Mouse (Mus musculus) ES-E14 (cell line): ENCODE results near the gene Bst2. TPM values are rescaled to one million over a fixed set of nuclear protein-coding genes. Genes with fewer than 3 reads are reported as not detected.

ENCODE experiments used
- DNase-seq: peaks from one replicate; pipeline ENCODE4 v3.0.0-alpha.2; 2013; ENCODE audit warnings: low read depth, low spot score
- H3K27ac ChIP-seq: 2 replicates; pipeline ENCODE4 v1.5.1; 2012; ENCODE audit warnings: low read depth, mild to moderate bottlenecking, low read length, moderate library complexity, mixed read lengths; ENCODE audit not compliant: poor library complexity, insufficient read depth, severe bottlenecking
- H3K36me3 ChIP-seq: 2 replicates; pipeline ENCODE4 v1.6.1; 2012; ENCODE audit warnings: mild to moderate bottlenecking, low read length, moderate library complexity, mixed read lengths; ENCODE audit not compliant: control insufficient read depth, poor library complexity, insufficient read depth, severe bottlenecking
- H3K4me1 ChIP-seq, 2 experiments: fragments of 150-350 bp in 1 of 2; sonication (generic) in 1 of 2; 2 replicates each; pipeline ENCODE4 v1.6.1; 2012; ENCODE audit warnings: low read length in 2 of 2, mild to moderate bottlenecking in 1 of 2, mixed read lengths in 1 of 2; ENCODE audit not compliant: control insufficient read depth in 2 of 2, insufficient read depth in 2 of 2, poor library complexity in 1 of 2
- H3K4me3 ChIP-seq, 2 experiments: fragments of 150-350 bp in 1 of 2; sonication (generic) in 1 of 2; 2 replicates each; pipeline ENCODE4 v1.5.1; 2012; ENCODE audit warnings: low read length in 2 of 2, low read depth in 1 of 2, mild to moderate bottlenecking in 1 of 2, mixed read lengths in 1 of 2; ENCODE audit not compliant: insufficient read depth in 1 of 2, poor library complexity in 1 of 2, severe bottlenecking in 1 of 2
- H3K9ac ChIP-seq: 2 replicates; pipeline ENCODE4 v1.6.1; 2012; ENCODE audit warnings: low read depth, mild to moderate bottlenecking, low read length, mixed read lengths; ENCODE audit not compliant: poor library complexity, insufficient read depth, severe bottlenecking
- H3K9me3 ChIP-seq: fragments of 150-350 bp; sonication (generic); 2 replicates; pipeline ENCODE4 v1.6.1; 2012; ENCODE audit warnings: low read depth, mild to moderate bottlenecking, low read length; ENCODE audit not compliant: control insufficient read depth, insufficient read depth
- CHD2 ChIP-seq: IDR thresholded peaks from 2 replicates; pipeline ENCODE4 v1.6.1; 2014; ENCODE audit warnings: mild to moderate bottlenecking, low read depth, low read length, inconsistent platforms
- HCFC1 ChIP-seq: IDR thresholded peaks from 2 replicates; pipeline ENCODE4 v1.6.1; 2012; ENCODE audit warnings: low read length, inconsistent platforms, borderline replicate concordance; ENCODE audit not compliant: insufficient read depth
- MAFK ChIP-seq: IDR thresholded peaks from 2 replicates; pipeline ENCODE4 v1.6.1; 2014; ENCODE audit warnings: mild to moderate bottlenecking, low read depth, low read length, inconsistent platforms; ENCODE audit not compliant: insufficient read depth
- ZC3H11A ChIP-seq: IDR thresholded peaks from 2 replicates; pipeline ENCODE4 v1.6.1; 2012; ENCODE audit warnings: low read depth, mild to moderate bottlenecking, inconsistent platforms, low read length, borderline replicate concordance
- ZNF384 ChIP-seq: IDR thresholded peaks from 2 replicates; pipeline ENCODE4 v1.6.1; 2012; ENCODE audit warnings: low read depth, low read length, inconsistent platforms
- in situ Hi-C, 2 experiments: fragments of 600-800 bp; cut with MboI; formaldehyde crosslinking; loops; one replicate each; pipeline ENCODE4 v1.15.1; 2025; ENCODE audit warnings: low sequenced_read_pairs in 2 of 2, inconsistent platforms in 1 of 2; ENCODE audit not compliant: unreplicated experiment in 2 of 2
- total RNA-seq: library from RNA; depleted of rRNA; stranded (reverse); fragments of 300-350 nt; gene quantifications from 2 replicates; pipeline ENCODE4 v1.2.3, GENCODE M21; 2012

The Bst2 gene
- total RNA-seq, 1 experiment: 135 TPM

GRCm38 (mm10) chr8:71550754-71551153 lies 13.5 kb upstream of the Bst2 start:
- in situ Hi-C loops: no loop called here

GRCm38 (mm10) chr8:71547590-71547989 lies 10.3 kb upstream of the Bst2 start:
- DNase-seq: no peak
- Histone ChIP-seq H3K27ac (no peak overlapping the region), H3K4me1 (peaks cover 0 to 3% of the 10 kb centered on the region in 2 experiments; a peak in 1 of 4 replicates), H3K4me3 (no peak overlapping the region), H3K9ac (no peak overlapping the region), H3K36me3 (peaks cover 16% of the 10 kb centered on the region; the same call in 1 of the 2 replicates), H3K9me3 (no peaks in the 10 kb centered on the region)
- TF ChIP-seq CHD2 (no peak), MAFK (no peak), ZC3H11A (no peak), HCFC1 (no peak), ZNF384 (no peak)
- in situ Hi-C loops: no loop called here

More at GRCm38 (mm10) chr8:71550754-71551153, 13.5 kb upstream of the Bst2 start:
- no peaks in the 10 kb centered on the region for H3K9me3 ChIP-seq
- no peak for DNase-seq
- H3K4me3 ChIP-seq: no peak overlapping the region
- TF ChIP-seq HCFC1: no peak
- no peak for TF ChIP-seq ZC3H11A
- TF ChIP-seq CHD2: no peak
- no peak for TF ChIP-seq MAFK
- no peak for TF ChIP-seq ZNF384
- H3K27ac ChIP-seq: no peak overlapping the region
- H3K9ac ChIP-seq: no peak overlapping the region
- no peaks in the 10 kb centered on the region for H3K4me1 ChIP-seq
- peaks cover 8% of the 10 kb centered on the region; the same call in 1 of the 2 replicates for H3K36me3 ChIP-seq

DNA sequence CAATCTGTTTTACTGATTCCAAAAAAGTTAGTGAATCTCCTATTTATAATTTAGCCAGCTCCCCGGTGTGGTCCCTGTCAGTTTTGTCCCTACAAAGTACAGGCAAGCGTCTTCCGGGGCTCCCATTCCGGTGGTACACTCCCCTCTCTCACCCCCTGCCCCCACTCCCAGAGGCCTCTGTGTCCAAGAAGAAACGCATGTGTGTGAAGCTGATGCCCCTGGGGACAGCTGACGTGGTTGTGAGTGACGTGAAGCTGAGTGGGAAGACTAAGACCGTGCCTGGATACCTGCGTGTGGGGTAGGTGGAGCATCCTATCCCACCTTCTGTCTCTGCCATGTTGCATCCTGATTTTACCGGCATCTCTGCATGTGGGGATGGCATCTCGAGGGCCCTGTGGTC lies 7.8 kb upstream of the Bst2 start:
- no peak overlapping the region for H3K4me3 ChIP-seq
- no peak overlapping the region for H3K9ac ChIP-seq
- H3K36me3 ChIP-seq: peaks cover 16% of the 10 kb centered on the region; the same call in 1 of the 2 replicates
- no peak for DNase-seq
- in situ Hi-C loops: no loop called here
- H3K9me3 ChIP-seq: no peaks in the 10 kb centered on the region
- TF ChIP-seq HCFC1 (no peak), ZNF384 (no peak), MAFK (no peak), ZC3H11A (no peak), CHD2 (no peak)
- no peak overlapping the region for H3K27ac ChIP-seq
- H3K4me1 ChIP-seq: peaks cover 2 to 3% of the 10 kb centered on the region in 2 experiments; a peak in 1 of 4 replicates

GRCm38 (mm10) chr8:71543755-71544154 lies 6.5 kb upstream of the Bst2 start:
- H3K4me1 ChIP-seq: peaks cover 2 to 3% of the 10 kb centered on the region in 2 experiments; a peak in 1 of 4 replicates
- in situ Hi-C loops: no loop called here

More at GRCm38 (mm10) chr8:71543755-71544154, 6.5 kb upstream of the Bst2 start:
- peaks cover 16% of the 10 kb centered on the region; the same call in 1 of the 2 replicates for H3K36me3 ChIP-seq
- H3K27ac ChIP-seq: no peak overlapping the region
- H3K4me3 ChIP-seq: peak overlapping the region; percentile 80 to 90; a peak in 3 of 4 replicates
- no peaks in the 10 kb centered on the region for H3K9me3 ChIP-seq
- H3K9ac ChIP-seq: peak overlapping the region; percentile 74
- DNase-seq: no peak
- TF ChIP-seq HCFC1: no peak
- no peak for TF ChIP-seq CHD2
- no peak for TF ChIP-seq ZC3H11A
- TF ChIP-seq ZNF384: no peak
- no peak for TF ChIP-seq MAFK
